Mouse (Mus musculus): ENCODE data around the gene Zar1. TPM values are rescaled to one million over a fixed set of nuclear protein-coding genes. Genes with fewer than 3 reads are reported as not detected.
"Not testable (repeated sequence)": the region's sequence is repeated elsewhere in the genome, so short reads cannot be mapped to it uniquely, and the experiment has no call there.

Zar1 gene
- polyA plus RNA-seq (2015; fragmentation: Nextera tagmentation; extraction: Ambion mirVana), result 1.2 and 1.6 TPM in 2 replicates

- H3K9me3 ChIP-seq; H3K36me3 ChIP-seq; H3K27ac ChIP-seq (replicated peaks); H3K27me3 ChIP-seq; H3K4me1 ChIP-seq: not testable (repeated sequence)
- peak within 1 kb of the TSS; percentile 42 for H3K9ac ChIP-seq (replicated peaks)
- H3K4me2 ChIP-seq (replicated peaks), result peak within 1 kb of the TSS; percentile 79
- peak within 1 kb of the TSS; percentile 45 for H3K4me3 ChIP-seq
- ATAC-seq (replicated peaks), result peak; percentile 71
- 6% methylated on average over 20 of the region's 21 CpGs for WGBS
Measured at GRCm38 (mm10) chr5:72580970-72581332, at the start of gene Zar1. Gene Zar1, minus strand, starts transcription at chr5:72581254.

GRCm38 (mm10) chr5:72630026-72630425, 49.0 kb upstream of the Zar1 start:
- WGBS, result 92% methylated on average over 6 of the region's 6 CpGs

GRCm38 (mm10) chr5:72621022-72621421, 40.0 kb upstream of the Zar1 start:
- H3K4me2 ChIP-seq (replicated peaks), result no peak overlapping the region
- H3K9me3 ChIP-seq, result no peaks in the 10 kb centered on the region
- H3K4me1 ChIP-seq, result no peaks in the 10 kb centered on the region
- no peaks in the 10 kb centered on the region for H3K36me3 ChIP-seq
- H3K4me3 ChIP-seq, result no peak overlapping the region
- no peak overlapping the region for H3K27ac ChIP-seq (replicated peaks)
- no peak for ATAC-seq (replicated peaks)
- H3K9ac ChIP-seq (replicated peaks), result no peak overlapping the region
- 90% methylated on average over 1 of the region's 1 CpGs for WGBS
- H3K27me3 ChIP-seq, result no peaks in the 10 kb centered on the region

More at GRCm38 (mm10) chr5:72630026-72630425, 49.0 kb upstream of the Zar1 start:
- ATAC-seq (replicated peaks), result no peak
- H3K4me3 ChIP-seq, result no peak overlapping the region
- H3K9ac ChIP-seq (replicated peaks), result no peak overlapping the region
- H3K36me3 ChIP-seq, result no peaks in the 10 kb centered on the region
- H3K4me1 ChIP-seq, result no peaks in the 10 kb centered on the region
- H3K27ac ChIP-seq (replicated peaks), result no peak overlapping the region
- no peaks in the 10 kb centered on the region for H3K27me3 ChIP-seq
- no peak overlapping the region for H3K4me2 ChIP-seq (replicated peaks)
- no peaks in the 10 kb centered on the region for H3K9me3 ChIP-seq

GRCm38 (mm10) chr5:72617413-72617812, 36.4 kb upstream of the Zar1 start:
- H3K36me3 ChIP-seq, result no peaks in the 10 kb centered on the region
- 89% methylated on average over 4 of the region's 4 CpGs for WGBS
- no peaks in the 10 kb centered on the region for H3K9me3 ChIP-seq
- no peak overlapping the region for H3K9ac ChIP-seq (replicated peaks)
- H3K4me1 ChIP-seq, result no peaks in the 10 kb centered on the region
- no peak for ATAC-seq (replicated peaks)
- H3K27me3 ChIP-seq, result no peaks in the 10 kb centered on the region
- no peak overlapping the region for H3K4me3 ChIP-seq
- no peak overlapping the region for H3K27ac ChIP-seq (replicated peaks)
- H3K4me2 ChIP-seq (replicated peaks), result no peak overlapping the region

- Histone ChIP-seq H3K27ac (replicated peaks) (no peak overlapping the region), H3K36me3 (no peaks in the 10 kb centered on the region), H3K4me2 (replicated peaks) (no peak overlapping the region), H3K9ac (replicated peaks) (no peak overlapping the region), H3K27me3 (no peaks in the 10 kb centered on the region), H3K9me3 (no peaks in the 10 kb centered on the region), H3K4me1 (no peaks in the 10 kb centered on the region), H3K4me3 (no peak overlapping the region)
- no peak for ATAC-seq (replicated peaks)
- WGBS, result 87% methylated on average over 4 of the region's 4 CpGs
Measured at GRCm38 (mm10) chr5:72603138-72603537, 22.1 kb upstream of the Zar1 start.

- Histone ChIP-seq H3K27ac (replicated peaks) (no peak overlapping the region), H3K27me3 (no peaks in the 10 kb centered on the region), H3K9ac (replicated peaks) (no peak overlapping the region), H3K36me3 (no peaks in the 10 kb centered on the region), H3K4me3 (no peak overlapping the region), H3K9me3 (no peaks in the 10 kb centered on the region), H3K4me1 (no peaks in the 10 kb centered on the region), H3K4me2 (replicated peaks) (no peak overlapping the region)
- WGBS, result 8% methylated on average over 5 of the region's 5 CpGs
- no peak for ATAC-seq (replicated peaks)
Measured at GRCm38 (mm10) chr5:72601006-72601405, 20.0 kb upstream of the Zar1 start.

- Histone ChIP-seq H3K36me3 (no peaks in the 10 kb centered on the region), H3K9ac (replicated peaks) (peak within 1 kb of the TSS; percentile 27), H3K4me2 (replicated peaks) (peak within 1 kb of the TSS; percentile 68), H3K27me3 (no peaks in the 10 kb centered on the region), H3K27ac (replicated peaks) (no peak within 1 kb of the TSS), H3K4me1 (peaks cover 8% of the 10 kb centered on the region), H3K4me3 (peak within 1 kb of the TSS; percentile 39), H3K9me3 (no peaks in the 10 kb centered on the region)
- WGBS, result 3% methylated on average over 38 of the region's 38 CpGs
- peak; percentile 90 for ATAC-seq (replicated peaks)
Measured at GRCm38 (mm10) chr5:72587192-72587681, 6.2 kb upstream of the Zar1 start, which contains the start of gene Gm5868. Gene Gm5868, minus strand, starts transcription at chr5:72587551.

GRCm38 (mm10) chr5:72586667-72587191, 5.7 kb upstream of the Zar1 start:
- H3K4me1 ChIP-seq; H3K27me3 ChIP-seq; H3K9me3 ChIP-seq; H3K27ac ChIP-seq (replicated peaks); H3K36me3 ChIP-seq: not testable (repeated sequence)
- WGBS, result 45% methylated on average over 25 of the region's 25 CpGs
- Histone ChIP-seq H3K4me3 (peak overlapping the region; percentile 39), H3K9ac (replicated peaks) (peak overlapping the region; percentile 27), H3K4me2 (replicated peaks) (peak overlapping the region; percentile 68)
- peak; percentile 78 for ATAC-seq (replicated peaks)

- not testable (repeated sequence) for H3K27ac ChIP-seq (replicated peaks); H3K9ac ChIP-seq (replicated peaks); H3K36me3 ChIP-seq; H3K4me2 ChIP-seq (replicated peaks); H3K27me3 ChIP-seq; H3K4me3 ChIP-seq; H3K4me1 ChIP-seq; ATAC-seq (replicated peaks); H3K9me3 ChIP-seq
- WGBS, result 47% methylated on average over 7 of the region's 7 CpGs
Measured at GRCm38 (mm10) chr5:72586122-72586521, 5.1 kb upstream of the Zar1 start.

- not testable (repeated sequence) for H3K36me3 ChIP-seq; H3K27ac ChIP-seq (replicated peaks); H3K27me3 ChIP-seq; H3K9me3 ChIP-seq; H3K4me1 ChIP-seq
- Histone ChIP-seq H3K4me2 (replicated peaks) (peak overlapping the region; percentile 79), H3K9ac (replicated peaks) (peak overlapping the region; percentile 42), H3K4me3 (peak overlapping the region; percentile 45)
- ATAC-seq (replicated peaks), result peak; percentile 78
- 5% methylated on average over 53 of the region's 73 CpGs for WGBS
Measured at GRCm38 (mm10) chr5:72580088-72580969, 725 bp downstream of the Zar1 start.

GRCm38 (mm10) chr5:72579599-72579998, 1.5 kb downstream of the Zar1 start:
- not testable (repeated sequence) for H3K9me3 ChIP-seq; H3K36me3 ChIP-seq; H3K9ac ChIP-seq (replicated peaks); H3K27ac ChIP-seq (replicated peaks); H3K4me2 ChIP-seq (replicated peaks); ATAC-seq (replicated peaks); H3K27me3 ChIP-seq; H3K4me1 ChIP-seq; H3K4me3 ChIP-seq
- 46% methylated on average over 10 of the region's 10 CpGs for WGBS

- Histone ChIP-seq H3K9ac (replicated peaks) (no peak overlapping the region), H3K4me3 (no peak overlapping the region), H3K9me3 (no peaks in the 10 kb centered on the region), H3K4me2 (replicated peaks) (no peak overlapping the region), H3K27ac (replicated peaks) (no peak overlapping the region), H3K36me3 (no peaks in the 10 kb centered on the region), H3K27me3 (no peaks in the 10 kb centered on the region), H3K4me1 (no peaks in the 10 kb centered on the region)
- ATAC-seq (replicated peaks), result no peak
- 90% methylated on average over 5 of the region's 5 CpGs for WGBS
Measured at GRCm38 (mm10) chr5:72565621-72566020, 15.4 kb downstream of the Zar1 start.

All from forebrain, embryonic 15.5 days (tissue).